Comparison of ENCODE assay signal across 23 mouse cellular contexts in genomic region chr19:10086976-10087375, GRCm38 (mm10).
"Had no signal": no experiment of that assay in that cellular context is flagged by ENCODE, and none has a peak within 500 bp of the region (broad histone marks: within the 10 kb centered on the region; RNA-seq: fewer than 3 reads in every experiment).

No protein-coding gene starts in this region.

- ATAC-seq: hindbrain, embryonic 16.5 days; intestine, embryonic 16.5 days had no signal

- H3K27me3 ChIP-seq: heart, embryonic 13.5 days; heart, embryonic 15.5 days; limb, embryonic 12.5 days; liver, embryonic 13.5 days had no signal

- H3K4me2 ChIP-seq: heart, embryonic 11.5 days; heart, embryonic 13.5 days; heart, embryonic 15.5 days; hindbrain, embryonic 14.5 days; limb, embryonic 12.5 days; liver, embryonic 11.5 days; liver, embryonic 13.5 days had no signal

- DNase-seq: gastrocnemius, postnatal 14 days; gastrocnemius, postnatal 36 days; heart, adult 11 months; heart, adult 2 months; heart, postnatal 14 days; heart, postnatal 36 days; kidney, adult 18-20 months; kidney, adult 8-10 months; kidney, postnatal 10 days; kidney, postnatal 25 days; kidney, postnatal 4 days; liver; liver, embryonic 13.5 days had no signal

- H3K4me3 ChIP-seq: heart, adult 2 months; heart, embryonic 13.5 days; heart, embryonic 15.5 days; left cerebral cortex, adult 2 months; limb, embryonic 10.5 days; limb, embryonic 12.5 days; liver, embryonic 13.5 days had no signal

- H3K4me1 ChIP-seq: limb, embryonic 10.5 days; limb, embryonic 12.5 days had no signal

- H3K9ac ChIP-seq: heart, embryonic 13.5 days; heart, embryonic 15.5 days; hindbrain, embryonic 14.5 days; limb, embryonic 12.5 days; liver, embryonic 13.5 days had no signal

- H3K9me3 ChIP-seq: heart, embryonic 13.5 days; heart, embryonic 15.5 days; limb, embryonic 10.5 days; limb, embryonic 12.5 days; liver, embryonic 13.5 days had no signal

- H3K27ac ChIP-seq: heart, adult 2 months; heart, embryonic 13.5 days; heart, embryonic 15.5 days; hindbrain, embryonic 14.5 days; left cerebral cortex, adult 2 months; limb, embryonic 10.5 days; limb, embryonic 12.5 days; liver, embryonic 13.5 days had no signal
